Mouse (Mus musculus) testis, adult 2 months (tissue): Measurements from ENCODE around the gene Pter.

ENCODE experiments used
- CTCF ChIP-seq: fragments of 200-500 bp; IDR thresholded peaks from 2 replicates; pipeline ENCODE4 v1.5.1; 2012; ENCODE audit warnings: low read depth, mild to moderate bottlenecking, inconsistent platforms, low read length, moderate library complexity; ENCODE audit not compliant: control insufficient read depth, insufficient read depth, insufficient replicate concordance
- POLR2A ChIP-seq: fragments of 200-500 bp; IDR thresholded peaks from 2 replicates; pipeline ENCODE4 v1.6.1; 2012; ENCODE audit warnings: low read depth, mild to moderate bottlenecking, inconsistent platforms, low read length, moderate library complexity; ENCODE audit not compliant: control insufficient read depth

GRCm38 (mm10) chr2:12956703-12957424 is 33.0 kb downstream of the Pter start:
- TF ChIP-seq POLR2A (no peak), CTCF (no peak)
